Mouse (Mus musculus): Measurements from ENCODE around the gene Nmur1.
A peak's percentile ranks its signal among the peaks of the same experiment; 100 is the strongest.

The Nmur1 gene

GRCm38 (mm10) chr1:86440887-86441723 lies 15.1 kb upstream of the Nmur1 start:
- peak; percentile 80 for DNase-seq (ENCODE audit: low read depth)

DNA sequence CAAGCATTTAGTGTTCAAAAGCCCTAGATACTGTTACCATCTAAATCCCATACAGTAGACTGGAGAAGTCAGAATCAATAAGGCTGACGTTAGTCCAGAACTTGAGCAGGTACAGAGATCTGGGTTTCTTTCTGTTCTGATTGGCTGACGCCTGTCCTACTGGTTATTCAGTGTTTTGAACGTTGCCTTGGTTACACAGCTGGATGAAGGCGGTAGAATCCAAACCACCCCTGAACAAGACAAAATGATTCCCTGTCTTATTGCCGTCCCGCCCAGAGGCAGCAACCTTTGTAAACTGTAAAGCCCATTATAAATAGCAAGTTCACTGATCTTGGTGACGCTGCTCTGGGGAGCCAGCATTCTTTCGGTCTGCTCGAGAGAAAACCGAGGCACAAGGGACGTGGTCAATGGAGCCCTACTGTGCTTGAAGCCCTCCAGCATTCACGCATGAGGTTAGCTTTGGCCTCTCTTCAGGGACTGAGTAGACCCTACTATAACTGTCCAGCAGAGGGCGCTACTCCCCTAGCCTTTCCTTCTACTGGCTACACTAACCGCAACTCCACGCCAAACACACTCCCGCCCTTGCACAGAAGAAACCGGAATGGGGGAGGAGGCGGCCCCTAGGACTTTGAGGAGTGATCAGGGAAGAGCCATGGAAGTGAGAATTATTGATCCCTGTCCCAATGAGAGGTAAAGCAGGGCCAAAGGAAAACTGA lies 14.3 kb upstream of the Nmur1 start:
- DNase-seq (ENCODE audit: low read depth) = peak; percentile 98

GRCm38 (mm10) chr1:86439487-86440170 lies 13.6 kb upstream of the Nmur1 start:
- peak; percentile 81 for DNase-seq (ENCODE audit: low read depth)

DNA sequence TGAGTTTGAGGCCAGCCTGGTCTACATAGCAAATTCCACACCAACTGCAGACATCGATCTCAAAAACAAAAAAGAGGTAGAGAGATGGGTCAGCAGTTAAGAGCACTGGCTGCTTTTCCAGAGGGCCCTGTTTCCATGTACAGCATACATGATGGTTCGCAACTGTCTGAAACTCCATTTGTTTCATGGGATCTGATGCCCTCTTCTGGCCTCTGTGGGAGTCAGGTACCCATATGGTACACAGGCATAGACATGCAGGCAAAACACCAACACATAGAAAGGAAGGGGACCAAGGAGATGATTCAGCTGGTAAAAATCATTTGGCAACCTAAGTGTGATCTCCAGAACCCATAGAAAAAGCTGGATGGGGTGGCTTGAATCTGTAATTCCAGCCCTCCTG lies 12.5 kb upstream of the Nmur1 start:
- peak; percentile 73 for DNase-seq (ENCODE audit: low read depth)

DNA sequence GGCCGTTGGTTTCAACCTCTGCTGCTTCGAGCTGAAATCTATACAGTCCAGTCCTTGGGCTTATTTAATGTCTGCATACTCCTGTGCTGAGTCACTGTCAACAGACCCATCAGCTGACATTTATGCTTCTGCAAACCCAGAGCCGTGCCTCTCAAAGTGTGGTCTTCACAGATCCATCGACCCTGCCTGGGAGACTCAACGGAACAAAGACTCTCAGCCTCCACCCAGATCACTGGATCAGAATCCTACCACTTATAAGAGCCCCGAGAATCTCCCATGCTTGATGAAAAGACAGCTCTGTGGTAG lies 11.9 kb upstream of the Nmur1 start:
- DNase-seq (ENCODE audit: low read depth) = no peak

DNA sequence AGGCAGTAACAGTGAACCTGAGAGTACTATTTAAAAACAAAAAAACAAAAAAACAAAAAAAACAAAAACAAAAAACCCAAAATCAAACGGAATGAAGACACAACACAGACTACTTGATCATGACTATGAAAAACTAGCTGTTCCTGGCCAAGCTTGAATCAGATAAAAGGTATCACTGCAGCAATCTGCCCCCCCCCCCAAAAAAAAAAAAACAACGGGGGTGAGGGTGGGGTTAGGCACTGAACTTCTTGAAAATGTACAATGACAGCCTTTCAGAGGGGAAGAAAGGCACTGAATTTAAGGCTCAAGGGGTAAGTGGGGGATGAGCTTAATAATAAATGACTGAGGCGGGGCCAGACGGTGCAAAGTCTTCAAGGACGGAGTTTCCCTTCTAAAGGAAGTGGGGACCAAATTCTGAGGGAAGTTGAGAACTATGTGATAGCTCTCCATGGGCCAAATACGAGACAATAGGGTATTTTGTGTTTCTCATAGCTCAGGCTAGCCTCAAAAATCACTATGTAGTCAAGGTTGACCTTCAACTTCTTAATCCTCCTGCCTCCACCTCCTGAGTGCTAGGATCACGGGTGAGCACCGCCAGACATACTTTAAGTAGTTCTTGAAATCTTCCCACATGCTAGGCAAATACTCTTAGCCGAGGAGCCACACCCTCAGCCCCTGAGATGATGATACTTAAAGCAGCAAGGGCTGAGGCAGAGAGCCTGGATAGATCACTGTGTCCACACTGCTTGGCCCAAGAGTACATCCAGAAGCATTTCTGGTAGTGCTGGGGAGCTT lies 11.4 kb upstream of the Nmur1 start:
- DNase-seq (ENCODE audit: low read depth) = peak; percentile 65

GRCm38 (mm10) chr1:86435302-86435821 lies 9.3 kb upstream of the Nmur1 start:
- peak; percentile 92 for DNase-seq (ENCODE audit: low read depth)

DNA sequence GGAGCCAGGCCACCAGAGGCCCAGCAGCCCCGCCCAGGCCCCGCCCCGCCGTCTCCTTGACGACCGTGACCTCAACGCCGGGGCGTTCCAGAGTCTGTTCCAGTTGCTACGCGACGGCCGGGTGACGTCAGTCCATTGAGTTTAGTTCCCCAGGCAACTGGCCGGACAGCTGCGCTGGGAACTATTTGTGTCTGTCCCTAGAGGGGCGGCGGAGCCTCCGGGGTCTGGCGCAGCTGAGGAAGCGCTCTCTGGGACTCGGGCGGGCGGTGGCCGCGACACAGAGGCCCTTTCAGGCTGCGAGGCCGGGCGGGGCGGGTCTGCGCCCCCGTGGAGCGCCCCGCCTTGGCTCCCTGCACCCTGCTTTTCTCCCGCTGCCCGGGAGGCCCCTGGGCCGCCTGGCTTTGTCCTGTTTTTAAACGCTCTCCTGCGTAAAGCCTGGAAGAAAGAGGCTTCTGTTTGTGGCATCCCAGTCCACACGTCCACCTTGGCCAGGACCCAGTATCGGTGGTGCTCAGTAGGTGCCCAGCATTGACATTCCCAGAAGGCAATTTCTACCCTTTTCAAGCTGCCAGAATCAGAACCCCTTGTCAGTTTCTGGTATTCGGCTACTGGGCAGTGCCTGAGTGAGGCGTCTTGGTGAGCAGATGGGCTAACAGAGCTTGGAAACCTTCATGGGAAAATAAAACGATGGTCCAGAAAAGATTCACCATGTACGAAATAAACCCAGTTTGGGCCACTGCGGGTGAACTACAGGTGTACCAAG lies 8.6 kb upstream of the Nmur1 start:
- DNase-seq (ENCODE audit: low read depth) = peak; percentile 100

DNA sequence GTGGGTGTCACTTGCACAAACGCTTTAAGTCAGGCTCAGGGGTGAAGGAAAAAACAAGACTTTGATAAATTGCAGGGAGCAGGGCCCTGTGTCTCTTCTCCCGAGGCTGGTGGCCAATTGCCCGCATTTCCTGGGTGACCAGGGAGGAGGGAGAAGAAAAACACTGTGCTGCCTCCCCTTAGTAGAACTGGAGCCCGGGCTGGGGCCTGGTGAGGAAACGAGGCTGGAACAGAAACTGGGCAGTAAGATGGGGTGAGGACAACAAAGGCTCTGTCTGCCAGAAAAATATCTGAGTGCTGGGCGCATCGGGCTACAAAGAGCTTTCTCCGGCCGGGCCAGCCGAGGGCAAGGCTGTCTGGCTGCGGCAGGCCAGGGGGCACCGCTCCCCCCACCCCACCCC lies 8.0 kb upstream of the Nmur1 start:
- DNase-seq (ENCODE audit: low read depth) = peak; percentile 87

GRCm38 (mm10) chr1:86433359-86433758 lies 7.3 kb upstream of the Nmur1 start:
- no peak for DNase-seq (ENCODE audit: low read depth)

- DNase-seq (ENCODE audit: low read depth) = no peak
These were observed 6.8 kb upstream of the Nmur1 start for GRCm38 (mm10) chr1:86432778-86433177.

GRCm38 (mm10) chr1:86430056-86430455 lies 4.0 kb upstream of the Nmur1 start:
- DNase-seq (ENCODE audit: low read depth) = peak; percentile 92

- DNase-seq (ENCODE audit: low read depth) = no peak
These were observed 1.0 kb downstream of the Nmur1 start for GRCm38 (mm10) chr1:86424835-86425547.

GRCm38 (mm10) chr1:86424336-86424735 lies 1.7 kb downstream of the Nmur1 start:
- DNase-seq (ENCODE audit: low read depth) = no peak

- no peak for DNase-seq (ENCODE audit: low read depth)
These were observed 2.1 kb downstream of the Nmur1 start for GRCm38 (mm10) chr1:86423879-86424278.

GRCm38 (mm10) chr1:86421007-86421406 lies 5.0 kb downstream of the Nmur1 start:
- DNase-seq (ENCODE audit: low read depth) = no peak

DNA sequence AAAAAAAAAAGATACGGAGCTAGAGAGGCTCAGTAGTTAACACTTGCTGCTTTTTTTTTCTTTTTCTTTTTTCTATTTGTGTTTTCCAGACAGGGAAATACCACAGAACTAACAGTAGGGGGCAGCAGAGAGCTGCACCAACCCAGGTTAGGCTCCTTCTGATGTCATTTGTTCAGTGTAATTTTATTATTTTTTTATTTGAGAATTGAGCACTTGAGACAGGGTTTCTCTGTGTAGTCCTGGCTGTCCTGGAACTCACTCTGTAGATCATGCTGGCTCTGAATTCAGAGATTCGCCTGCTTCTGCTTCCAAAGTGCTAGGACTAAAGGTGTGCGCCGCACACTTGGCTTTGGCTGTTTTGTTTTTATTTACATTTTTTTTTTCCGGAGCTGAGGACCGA lies 9.7 kb downstream of the Nmur1 start:
- peak; percentile 78 for DNase-seq (ENCODE audit: low read depth)

- peak; percentile 64 for DNase-seq (ENCODE audit: low read depth)
These were observed 10.3 kb downstream of the Nmur1 start for GRCm38 (mm10) chr1:86415612-86416184.

GRCm38 (mm10) chr1:86415144-86415543 lies 10.9 kb downstream of the Nmur1 start:
- no peak for DNase-seq (ENCODE audit: low read depth)

DNA sequence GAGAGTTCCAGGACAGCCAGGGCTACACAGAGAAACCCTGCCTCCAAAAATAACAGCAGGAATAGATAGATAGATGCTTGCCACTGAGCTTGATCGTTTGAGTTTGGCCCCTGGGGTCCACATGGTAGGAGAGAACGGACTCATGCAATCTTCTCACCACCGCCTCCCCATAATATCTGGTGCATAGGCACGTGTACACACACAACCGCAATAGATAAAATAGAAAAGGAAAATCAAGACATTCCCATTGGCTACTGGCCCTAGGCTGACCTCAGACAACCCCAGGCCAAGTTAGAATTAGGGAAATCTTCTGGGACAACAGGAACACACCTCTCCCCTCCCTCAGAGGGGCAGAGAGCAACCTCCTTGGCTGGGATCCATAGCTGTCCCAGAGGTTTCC lies 11.3 kb downstream of the Nmur1 start:
- DNase-seq (ENCODE audit: low read depth) = no peak
